Mouse (Mus musculus) lung, postnatal 0 days (tissue): Measurements from ENCODE around the gene Zmynd8.

Source experiments
- CTCF ChIP-seq: IDR thresholded peaks from 2 replicates; pipeline ENCODE4 v1.5.1; 2016; ENCODE audit warnings: antibody characterized with exemption, mild to moderate bottlenecking
- EP300 ChIP-seq: IDR thresholded peaks from 2 replicates; pipeline ENCODE4 v1.6.1; 2016; ENCODE audit warnings: antibody characterized with exemption, mild to moderate bottlenecking, control low read depth

- TF ChIP-seq CTCF (no peak), EP300 (no peak)
Measured at GRCm38 (mm10) chr2:165860447-165860846, 38.4 kb downstream of the Zmynd8 start.
